In genomic region chr13:44156546-44156945, GRCm38 (mm10) we compare ENCODE assay signal across 18 mouse cellular contexts.
A peak's percentile ranks its signal among the peaks of the same experiment; 100 is the strongest.
DNase-seq lines count a peak whose midpoint lies in the region.
"Had no signal": no experiment of that assay in that cellular context is flagged by ENCODE, and none has a peak within 500 bp of the region (broad histone marks: within the 10 kb centered on the region; RNA-seq: fewer than 3 reads in every experiment).

No protein-coding gene starts in this region.

- intact Hi-C loops in left cerebral cortex, postnatal 4 days (cut with DNase I): no loop called here

- peak; percentile 86 for DNase-seq in heart, adult 11 months
- DNase-seq in heart, postnatal 4 days: no peak
- DNase-seq in 3T3-L1 (ENCODE audit: low read depth, low spot score) (peak; percentile 11), MN1 (ENCODE audit: low spot score) (peak; percentile 56)
- no peak for DNase-seq in left cerebral cortex, postnatal 4 days
- DNase-seq in kidney, postnatal 36 days: no peak
- DNase-seq: adrenal gland, adult 2 months; adrenal gland, adult 8-10 months; adrenal gland, postnatal 10 days; adrenal gland, postnatal 14 days; adrenal gland, postnatal 25 days; adrenal gland, postnatal 36 days; B cell, adult 2 months; cerebellum, adult 11 months; cerebellum, adult 11-12 months; cerebellum, adult 18-20 months; cerebellum, adult 2 months; cerebellum, adult 8-10 months had no signal

Comparison
In these comparisons a context has a peak if more than half of its experiments do, and no peak if none do; other contexts are left out.
1. DNase-seq: peak in heart, adult 11 months (single experiment), 3T3-L1 (single experiment) and MN1 (single experiment); none in heart, postnatal 4 days (single experiment), left cerebral cortex, postnatal 4 days (single experiment) and kidney, postnatal 36 days (0 of 2).